Mouse (Mus musculus): Measurements from ENCODE around the gene A630076J17Rik. TPM values are rescaled to one million over a fixed set of nuclear protein-coding genes. Genes with fewer than 3 reads are reported as not detected.

Gene A630076J17Rik
- not detected for total RNA-seq (2023)

DNA sequence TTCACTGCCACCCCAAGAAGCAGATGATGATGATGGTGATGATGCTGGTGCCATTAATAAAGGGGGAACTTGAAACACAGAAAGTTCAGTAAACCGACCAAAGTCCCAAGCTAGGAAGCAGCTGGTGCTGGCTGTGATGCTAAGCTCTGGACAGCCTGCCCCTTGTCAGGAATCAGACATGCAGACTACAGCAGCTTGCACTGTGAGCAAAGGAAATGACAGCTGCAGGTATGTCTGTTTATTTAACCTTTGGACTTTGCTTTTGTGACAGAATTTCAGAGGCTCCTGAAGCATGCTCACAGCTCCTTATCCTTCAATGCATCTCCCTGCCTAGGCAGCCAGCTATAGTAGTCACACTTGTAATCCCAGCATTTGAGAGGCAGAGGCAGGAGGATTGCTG, at the start of gene A630076J17Rik:
Gene A630076J17Rik (plus strand): TSS at position 88 of the 400 bp plus-strand sequence.

DNA sequence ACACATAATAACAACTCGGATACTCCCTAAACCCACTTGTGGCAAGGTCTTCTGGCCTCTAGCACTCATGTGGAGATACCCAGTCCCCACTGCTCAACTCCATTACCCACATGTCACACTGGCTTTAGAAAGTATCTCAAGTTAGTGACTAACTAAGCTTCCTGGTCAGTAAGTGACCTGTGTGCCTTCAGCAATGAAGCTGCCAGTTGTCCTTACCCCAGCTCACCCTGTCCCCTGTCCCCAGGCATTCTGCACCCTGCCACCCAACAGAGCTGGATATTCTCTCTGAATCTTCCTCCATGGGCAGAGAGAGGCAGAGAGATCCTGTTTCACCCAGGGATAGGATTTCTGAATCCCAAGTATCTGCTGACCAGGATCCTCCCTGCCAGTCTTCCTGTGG, 47.7 kb upstream of the A630076J17Rik start, which contains the start of gene Kcna10:
Gene Kcna10 (plus strand): TSS at position 301 of the 400 bp plus-strand sequence.

GRCm38 (mm10) chr3:107221608-107222007, 8.8 kb upstream of the A630076J17Rik start, which contains the start of gene Cym:
Gene Cym (minus strand): TSS chr3:107221732.

GRCm38 (mm10) chr3:107239607-107240006, 9.2 kb downstream of the A630076J17Rik start, which contains the start of gene Prok1:
Gene Prok1 (minus strand): TSS chr3:107239707.

GRCm38 (mm10) chr3:107278479-107279269, 48.3 kb downstream of the A630076J17Rik start, which contains the start of gene Lamtor5:
Gene Lamtor5 (plus strand): TSS chr3:107278858.

Other genes starting within 250 kb of the A630076J17Rik start
- 10 to 100 TPM; 50.1 to 53.5 TPM for gene Kcna3, start 194.4 kb upstream of the A630076J17Rik start, total RNA-seq (2023)
- gene Kcna2, start 129.5 kb upstream of the A630076J17Rik start, total RNA-seq (2023), result under 1 TPM; 0.18 to 0.29 TPM
- not detected for gene Kcna10, start 47.6 kb upstream of the A630076J17Rik start, total RNA-seq (2023)
- not detected for gene Cym, start 8.9 kb upstream of the A630076J17Rik start, total RNA-seq (2023)
- not detected for gene Prok1, start 9.1 kb downstream of the A630076J17Rik start, total RNA-seq (2023)
- gene Lamtor5, start 48.2 kb downstream of the A630076J17Rik start, total RNA-seq (2023), result 10 to 100 TPM; 46.0 to 48.8 TPM
- 1 to 10 TPM; 1.1 to 1.3 TPM for gene Slc16a4, start 60.6 kb downstream of the A630076J17Rik start, total RNA-seq (2023)
- 10 to 100 TPM; 69.7 to 71.6 TPM for gene Rbm15, start 103.1 kb downstream of the A630076J17Rik start, total RNA-seq (2023)
- gene Kcnc4, start 228.9 kb downstream of the A630076J17Rik start, total RNA-seq (2023), result not detected

Data from B cell, adult 67 days (primary cell).